Mouse (Mus musculus): ENCODE measurements at regions not wholly inside any gene's neighbourhood (a gene's known extent, or its start where the extent isn't known, plus 50 kb on each side); places are given as distances from the start of the nearest gene placed in this dataset.
"Not testable (repeated sequence)": the region's sequence is repeated elsewhere in the genome, so short reads cannot be mapped to it uniquely, and the experiment has no call there.

- not testable (repeated sequence) for TF ChIP-seq CTCF, EP300 (IDR thresholded peaks at IDR 0.05; ENCODE audit: low read depth)
These were observed 65.8 kb downstream of the 1700018G05Rik start for GRCm38 (mm10) chrX:102993956-102994355.
